12 mouse cellular contexts compared by ENCODE assay signal in the genomic region with DNA sequence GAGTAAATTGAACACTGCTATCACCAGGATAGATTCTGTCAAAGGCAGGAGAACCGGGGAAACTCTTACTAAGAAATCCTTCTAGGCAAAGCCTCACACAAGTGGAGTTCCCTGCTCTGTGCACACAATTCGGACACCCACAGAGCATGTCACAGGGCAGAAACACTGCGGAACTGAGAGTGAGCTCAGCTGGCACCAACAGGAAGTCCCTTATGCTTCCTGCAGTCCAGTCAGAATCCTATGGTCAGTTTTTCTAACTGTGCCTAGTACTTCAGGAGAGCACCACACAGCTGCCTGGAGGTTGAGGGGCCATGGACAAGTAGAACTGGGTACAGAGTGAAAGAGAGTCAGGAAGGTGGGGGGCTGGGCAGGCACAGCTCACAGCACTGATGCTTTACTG. TPM values are rescaled to one million over a fixed set of nuclear protein-coding genes. Genes with fewer than 3 reads are reported as not detected.
A peak's percentile ranks its signal among the peaks of the same experiment; 100 is the strongest.
DNase-seq lines count a peak whose midpoint lies in the region; ATAC-seq and TF ChIP-seq lines count a peak whose summit lies in the region.
"Had no signal": no experiment of that assay in that cellular context is flagged by ENCODE, and none has a peak within 500 bp of the region (broad histone marks: within the 10 kb centered on the region; RNA-seq: fewer than 3 reads in every experiment).

No protein-coding gene starts in this region.

- no peak overlapping the region for H3K9ac ChIP-seq in forebrain, embryonic 11.5 days (ENCODE audit: low read length)
- H3K9ac ChIP-seq in kidney, embryonic 15.5 days, result no peak overlapping the region
- no peak overlapping the region for H3K9ac ChIP-seq in kidney, embryonic 16.5 days (replicated peaks; ENCODE audit: low read length)
- H3K9ac ChIP-seq in hindbrain, postnatal 0 days (replicated peaks; ENCODE audit: low read length), result no peak overlapping the region
- H3K9ac ChIP-seq: neural tube, embryonic 15.5 days had no signal

- H3K27me3 ChIP-seq in forebrain, embryonic 10.5 days (ENCODE audit: poor library complexity, severe bottlenecking), result peaks cover 8% of the 10 kb centered on the region; the same call in 1 of the 2 replicates
- no peaks in the 10 kb centered on the region for H3K27me3 ChIP-seq in forebrain, embryonic 11.5 days (ENCODE audit: control insufficient read depth, insufficient read depth, low read length)
- H3K27me3 ChIP-seq in kidney, embryonic 15.5 days, result no peaks in the 10 kb centered on the region
- no peaks in the 10 kb centered on the region for H3K27me3 ChIP-seq in kidney, embryonic 16.5 days (ENCODE audit: insufficient read depth, low read length)
- no peaks in the 10 kb centered on the region for H3K27me3 ChIP-seq in hindbrain, postnatal 0 days (ENCODE audit: insufficient read depth, low read length)
- H3K27me3 ChIP-seq: neural tube, embryonic 15.5 days had no signal

- no peak for ATAC-seq in forebrain, embryonic 11.5 days (replicated peaks; ENCODE audit: low FRiP score)
- ATAC-seq in kidney, embryonic 15.5 days (replicated peaks; ENCODE audit: low FRiP score), result no peak
- ATAC-seq in kidney, embryonic 16.5 days (ENCODE audit: low FRiP score, low TSS enrichment), result no peak
- no peak for ATAC-seq in hindbrain, postnatal 0 days

- no peak overlapping the region for H3K4me2 ChIP-seq in forebrain, embryonic 11.5 days (ENCODE audit: low read depth, low read length, severe bottlenecking)
- no peak overlapping the region for H3K4me2 ChIP-seq in kidney, embryonic 15.5 days
- no peak overlapping the region for H3K4me2 ChIP-seq in kidney, embryonic 16.5 days (replicated peaks; ENCODE audit: low read depth, low read length)
- no peak overlapping the region for H3K4me2 ChIP-seq in hindbrain, postnatal 0 days (ENCODE audit: low read depth, low read length)
- H3K4me2 ChIP-seq: neural tube, embryonic 15.5 days had no signal

- peak overlapping the region; percentile 73 for H3K27ac ChIP-seq in forebrain, embryonic 10.5 days
- H3K27ac ChIP-seq in forebrain, embryonic 11.5 days (ENCODE audit: low read depth, low read length), result no peak overlapping the region
- 0 out of 2 replicates have a peak overlapping the region, but pooled peaks have one; percentile 51 for H3K27ac ChIP-seq in kidney, embryonic 15.5 days
- H3K27ac ChIP-seq in kidney, embryonic 16.5 days (ENCODE audit: low read length), result no peak overlapping the region
- peak overlapping the region; percentile 15; the same call in 1 of the 2 replicates for H3K27ac ChIP-seq in hindbrain, postnatal 0 days

- H3K4me3 ChIP-seq in forebrain, embryonic 10.5 days, result no peak overlapping the region
- no peak overlapping the region for H3K4me3 ChIP-seq in forebrain, embryonic 11.5 days (ENCODE audit: low read depth, low read length)
- no peak overlapping the region for H3K4me3 ChIP-seq in kidney, embryonic 15.5 days (replicated peaks)
- no peak overlapping the region for H3K4me3 ChIP-seq in kidney, embryonic 16.5 days (ENCODE audit: low read length)
- H3K4me3 ChIP-seq in hindbrain, postnatal 0 days (ENCODE audit: low read length), result no peak overlapping the region
- H3K4me3 ChIP-seq: neural tube, embryonic 15.5 days had no signal

- DNase-seq in forebrain, embryonic 10.5 days (ENCODE audit: extremely low spot score, low spot score), result no peak
- DNase-seq in forebrain, embryonic 11.5 days (ENCODE audit: low spot score), result no peak
- peak; percentile 9 for DNase-seq in 416B (ENCODE audit: low read depth)
- no peak for DNase-seq in hindbrain, postnatal 0 days (ENCODE audit: low spot score)
- no peak for DNase-seq in cerebellum, adult 11 months
- no peak for DNase-seq in adrenal gland, postnatal 25 days
- DNase-seq: lung, postnatal 36 days; thymus, postnatal 4 days had no signal

- peaks cover 94% of the 10 kb centered on the region for H3K4me1 ChIP-seq in forebrain, embryonic 10.5 days
- peaks cover 53% of the 10 kb centered on the region for H3K4me1 ChIP-seq in forebrain, embryonic 11.5 days (replicated peaks; ENCODE audit: control insufficient read depth, insufficient read depth, low read length)
- peaks cover 75% of the 10 kb centered on the region for H3K4me1 ChIP-seq in kidney, embryonic 15.5 days
- peaks cover 58% of the 10 kb centered on the region for H3K4me1 ChIP-seq in kidney, embryonic 16.5 days (ENCODE audit: insufficient read depth, low read length)
- peaks cover 30% of the 10 kb centered on the region for H3K4me1 ChIP-seq in hindbrain, postnatal 0 days (ENCODE audit: insufficient read depth, low read length)

- H3K9me3 ChIP-seq in forebrain, embryonic 10.5 days, result no peaks in the 10 kb centered on the region
- H3K9me3 ChIP-seq in forebrain, embryonic 11.5 days (ENCODE audit: control insufficient read depth, low read length), result no peaks in the 10 kb centered on the region
- H3K9me3 ChIP-seq in kidney, embryonic 15.5 days (replicated peaks), result no peaks in the 10 kb centered on the region
- H3K9me3 ChIP-seq in kidney, embryonic 16.5 days (ENCODE audit: low read length), result no peaks in the 10 kb centered on the region
- H3K9me3 ChIP-seq in hindbrain, postnatal 0 days (ENCODE audit: low read length), result no peaks in the 10 kb centered on the region
- H3K9me3 ChIP-seq: neural tube, embryonic 15.5 days had no signal

- 65% methylated on average over 3 of the region's 3 CpGs for WGBS in forebrain, embryonic 10.5 days
- 51% methylated on average over 3 of the region's 3 CpGs for WGBS in forebrain, embryonic 11.5 days
- whole genome bisulfite sequencing in kidney, embryonic 15.5 days, result 71% methylated on average over 3 of the region's 3 CpGs
- WGBS in kidney, embryonic 16.5 days, result 76% methylated on average over 3 of the region's 3 CpGs
- WGBS in hindbrain, postnatal 0 days, result 49% methylated on average over 3 of the region's 3 CpGs

- no peaks in the 10 kb centered on the region for H3K36me3 ChIP-seq in forebrain, embryonic 10.5 days (replicated peaks)
- H3K36me3 ChIP-seq in forebrain, embryonic 11.5 days (ENCODE audit: control insufficient read depth, insufficient read depth, low read length), result no peaks in the 10 kb centered on the region
- no peaks in the 10 kb centered on the region for H3K36me3 ChIP-seq in kidney, embryonic 15.5 days
- no peaks in the 10 kb centered on the region for H3K36me3 ChIP-seq in kidney, embryonic 16.5 days (ENCODE audit: insufficient read depth, low read length)
- H3K36me3 ChIP-seq in hindbrain, postnatal 0 days (ENCODE audit: insufficient read depth, low read length), result no peaks in the 10 kb centered on the region
- H3K36me3 ChIP-seq: neural tube, embryonic 15.5 days had no signal

- no peak for TF ChIP-seq CTCF in hindbrain, postnatal 0 days (IDR thresholded peaks at IDR 0.05; ENCODE audit: low read depth)

RNA-seq across cellular contexts. Expression of a gene that starts 41.7 kb away (rescaled TPM):
- 13.1 and 15.4 TPM in 2 replicates for polyA plus RNA-seq in forebrain, embryonic 10.5 days (2016; fragmentation: Nextera tagmentation; extraction: Ambion mirVana)
- 19.9 and 23.3 TPM in 2 replicates for polyA plus RNA-seq in forebrain, embryonic 11.5 days (2014; fragmentation: Nextera tagmentation; extraction: Ambion mirVana)
- polyA plus RNA-seq in kidney, embryonic 15.5 days (2015; fragmentation: Nextera tagmentation; extraction: Ambion mirVana), result 16.9 and 17.4 TPM in 2 replicates
- 18.1 and 18.3 TPM in 2 replicates for polyA plus RNA-seq in kidney, embryonic 16.5 days (2015; fragmentation: Nextera tagmentation; extraction: Ambion mirVana)
- total RNA-seq in hindbrain, postnatal 0 days (2014; rRNA removed), result 62.2 and 62.8 TPM in 2 replicates
- 11.5 and 12.2 TPM in 2 replicates for polyA plus RNA-seq in hindbrain, postnatal 0 days (2015; fragmentation: Nextera tagmentation; extraction: Ambion mirVana)
- total RNA-seq in adrenal gland, postnatal 25 days (2021), result 54.5 and 79.1 TPM in 2 replicates
- total RNA-seq: MEL had no signal

Comparison
In these comparisons a context has a peak if more than half of its experiments do, and no peak if none do; other contexts are left out.
1. H3K27ac ChIP-seq: peak in forebrain, embryonic 10.5 days (single experiment), kidney, embryonic 15.5 days (single experiment) and hindbrain, postnatal 0 days (single experiment); none in forebrain, embryonic 11.5 days (single experiment) and kidney, embryonic 16.5 days (single experiment).